Mouse (Mus musculus): ENCODE data around the gene Snapc3.

DNA sequence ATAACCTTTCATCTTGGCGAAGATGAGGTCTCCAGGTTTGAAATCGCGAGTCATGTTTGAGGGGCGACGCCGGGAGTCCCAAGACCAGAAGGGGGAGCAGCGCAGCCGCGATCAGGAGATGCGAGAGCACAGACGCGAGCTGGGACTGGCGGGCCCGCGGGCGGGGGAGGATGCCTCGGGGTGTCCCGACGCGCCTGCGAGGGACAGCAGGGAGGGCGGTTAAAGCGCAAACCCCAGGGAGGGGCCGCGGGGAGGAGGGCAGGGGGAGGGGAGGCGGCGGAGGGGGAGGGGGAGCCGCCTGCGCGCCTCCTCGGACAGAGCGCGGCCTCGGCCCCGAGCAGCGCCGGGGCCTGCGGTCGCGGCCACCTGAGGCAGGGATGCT is 68.2 kb downstream of the Snapc3 start:
- peak; percentile 82 for TF ChIP-seq CTCF (IDR thresholded peaks at IDR 0.05; ENCODE audit: low read depth)
- TF ChIP-seq EP300 (optimal IDR thresholded peaks at IDR 0.05) = no peak

Data from stomach, postnatal 0 days (tissue).